Mouse (Mus musculus) liver, embryonic 14.5 days (tissue): ENCODE results near the gene Klf1. TPM values are rescaled to one million over a fixed set of nuclear protein-coding genes. Genes with fewer than 3 reads are reported as not detected.

Experiments
- ATAC-seq: fragments of 200-750 bp; cut with Nextera tagmentation; 2 replicates; pipeline ENCODE4 v1.8.0; 2017; ENCODE audit warnings: moderate number of reproducible peaks, mild to moderate bottlenecking, moderate library complexity; ENCODE audit not compliant: insufficient read depth
- DNase-seq, 3 experiments: peaks; one replicate each; pipeline ENCODE4 v3.0.0-alpha.2; 2012 to 2013; ENCODE audit warnings: low read depth in 3 of 3, low spot score in 3 of 3
- H3K27ac ChIP-seq: fragments of 300-500 bp; sonication (generic); 2 replicates; pipeline ENCODE4 v1.5.1; 2014; ENCODE audit warnings: moderate library complexity, mild to moderate bottlenecking, control low read depth, inconsistent platforms
- H3K27me3 ChIP-seq: fragments of 300-500 bp; sonication (generic); 2 replicates; pipeline ENCODE4 v1.6.1; 2014; ENCODE audit warnings: mild to moderate bottlenecking, low read length, moderate library complexity; ENCODE audit not compliant: control insufficient read depth, insufficient read depth
- H3K36me3 ChIP-seq: fragments of 300-500 bp; sonication (generic); replicated peaks from 2 replicates; pipeline ENCODE4 v1.6.1; 2014; ENCODE audit warnings: low read depth; ENCODE audit not compliant: control insufficient read depth, insufficient read depth
- H3K4me1 ChIP-seq, 2 experiments: fragments of 200-500 bp in 1 of 2; fragments of 300-500 bp in 1 of 2; sonication (generic) in 1 of 2; replicated peaks; 2 replicates each; pipeline ENCODE4 v1.6.1; 2012 to 2014; ENCODE audit warnings: antibody characterized with exemption in 1 of 2, inconsistent platforms in 1 of 2, low read length in 1 of 2; ENCODE audit not compliant: control insufficient read depth in 2 of 2, insufficient read depth in 2 of 2
- H3K4me2 ChIP-seq: fragments of 300-500 bp; sonication (generic); 2 replicates; pipeline ENCODE4 v1.6.1; 2014; ENCODE audit warnings: low read depth, mild to moderate bottlenecking, control low read depth, moderate library complexity
- H3K4me3 ChIP-seq, 2 experiments: fragments of 200-500 bp in 1 of 2; fragments of 300-500 bp in 1 of 2; sonication (generic) in 1 of 2; 2 replicates each; pipeline ENCODE4 v1.5.1; 2012 to 2014; ENCODE audit warnings: low read depth in 2 of 2, low read length in 2 of 2, mild to moderate bottlenecking in 2 of 2, control low read depth in 1 of 2, inconsistent platforms in 1 of 2, moderate library complexity in 1 of 2; ENCODE audit not compliant: insufficient read depth in 1 of 2
- H3K9ac ChIP-seq: fragments of 300-500 bp; sonication (generic); replicated peaks from 2 replicates; pipeline ENCODE4 v1.6.1; 2014; ENCODE audit warnings: mild to moderate bottlenecking, control low read depth, moderate library complexity
- H3K9me3 ChIP-seq: fragments of 300-500 bp; sonication (generic); 2 replicates; pipeline ENCODE4 v1.6.1; 2016; ENCODE audit warnings: low read length, mixed read lengths; ENCODE audit not compliant: control insufficient read depth
- CTCF ChIP-seq: IDR thresholded peaks from 2 replicates; pipeline ENCODE4 v1.5.1; 2016; ENCODE audit warnings: antibody characterized with exemption, low read depth, control low read depth
- EP300 ChIP-seq: IDR thresholded peaks from 2 replicates; pipeline ENCODE4 v1.6.1; 2016; ENCODE audit warnings: antibody characterized with exemption, low read depth
- WGBS: fragments of 180-500 bp; shearing (Covaris S2); extraction: QIAGEN DNeasy Blood & Tissue Kit; methylation state at CpG from one replicate; pipeline ENCODE4 v1.1.7; 2014; ENCODE audit not compliant: insufficient replicate concordance; 5-methylcytosine and 5-hydroxymethylcytosine counted together
- polyA plus RNA-seq, 2 experiments: library from polyadenylated mRNA; depleted of rRNA in 1 of 2; stranded (reverse) in 1 of 2; unstranded in 1 of 2; fragments of >200 nt; fragmentation: Nextera tagmentation in 1 of 2; extraction: Ambion mirVana in 1 of 2; gene quantifications; 2 replicates each; pipeline versions ENCODE4 v1.2.1 to v1.2.3; 2012 to 2014

Gene Klf1
- polyA plus RNA-seq, 2 experiments: 209 to 522 TPM

GRCm38 (mm10) chr8:84872309-84872965 lies 29.3 kb upstream of the Klf1 start:
- Histone ChIP-seq H3K27me3 (no peaks in the 10 kb centered on the region), H3K4me2 (peak overlapping the region; percentile 100), H3K4me3 (peak overlapping the region; percentile 34 to 69), H3K4me1 (peaks cover 19 to 25% of the 10 kb centered on the region in 2 experiments), H3K36me3 (peaks cover 18% of the 10 kb centered on the region), H3K27ac (peak overlapping the region; percentile 81), H3K9me3 (no peaks in the 10 kb centered on the region), H3K9ac (peak overlapping the region; percentile 78)
- WGBS: 3% methylated on average over 52 of the region's 54 CpGs
- DNase-seq: no peak
- peak; percentile 63 for ATAC-seq
- TF ChIP-seq CTCF: no peak
- no peak for TF ChIP-seq EP300

- peak overlapping the region; percentile 100 for H3K4me2 ChIP-seq
- no peaks in the 10 kb centered on the region for H3K27me3 ChIP-seq
- peak overlapping the region; percentile 78; the same call in 1 of the 2 replicates for H3K9ac ChIP-seq
- peak overlapping the region; percentile 34 to 69; a peak in 3 of 4 replicates for H3K4me3 ChIP-seq
- 71% methylated on average over 4 of the region's 4 CpGs for WGBS
- peaks cover 22 to 25% of the 10 kb centered on the region in 2 experiments for H3K4me1 ChIP-seq
- ATAC-seq (no peak), DNase-seq (no peak)
- H3K27ac ChIP-seq: no peak overlapping the region
- peaks cover 13% of the 10 kb centered on the region for H3K36me3 ChIP-seq
- no peaks in the 10 kb centered on the region for H3K9me3 ChIP-seq
- no peak for TF ChIP-seq EP300
- TF ChIP-seq CTCF: no peak
These were observed 28.7 kb upstream of the Klf1 start for GRCm38 (mm10) chr8:84873016-84873415.

- TF ChIP-seq CTCF (0 out of 2 replicates have a peak, but pooled peaks have one; percentile 17), EP300 (no peak)
- 50% methylated on average over 3 of the region's 3 CpGs for WGBS
- Histone ChIP-seq H3K9ac (no peak overlapping the region), H3K9me3 (no peaks in the 10 kb centered on the region), H3K4me1 (peaks cover 24 to 28% of the 10 kb centered on the region in 2 experiments), H3K27ac (peak overlapping the region; percentile 46), H3K4me2 (peak overlapping the region; percentile 100; the same call in 1 of the 2 replicates), H3K27me3 (no peaks in the 10 kb centered on the region), H3K36me3 (peaks cover 2% of the 10 kb centered on the region; the same call in 1 of the 2 replicates), H3K4me3 (no peak overlapping the region)
- ATAC-seq: no peak
- DNase-seq: no peak
These were observed 27.4 kb upstream of the Klf1 start for GRCm38 (mm10) chr8:84874339-84874738.

- DNase-seq (no peak), ATAC-seq (no peak)
- no peak overlapping the region for H3K9ac ChIP-seq
- TF ChIP-seq CTCF (no peak), EP300 (no peak)
- WGBS: 60% methylated on average over 3 of the region's 3 CpGs
- H3K4me3 ChIP-seq: no peak overlapping the region
- H3K27ac ChIP-seq: no peak overlapping the region
- H3K27me3 ChIP-seq: no peaks in the 10 kb centered on the region
- no peaks in the 10 kb centered on the region for H3K9me3 ChIP-seq
- H3K4me1 ChIP-seq: peaks cover 20 to 22% of the 10 kb centered on the region in 2 experiments
- H3K4me2 ChIP-seq: no peak overlapping the region
- no peaks in the 10 kb centered on the region; the same call in 1 of the 2 replicates for H3K36me3 ChIP-seq
These were observed 24.3 kb upstream of the Klf1 start for GRCm38 (mm10) chr8:84877297-84878035.

- ATAC-seq: peak; percentile 60
- H3K4me2 ChIP-seq: no peak overlapping the region
- peak overlapping the region; percentile 31 for H3K9ac ChIP-seq
- H3K9me3 ChIP-seq: no peaks in the 10 kb centered on the region
- TF ChIP-seq EP300 (no peak), CTCF (no peak)
- WGBS: 54% methylated on average over 1 of the region's 1 CpGs
- no peak overlapping the region for H3K4me3 ChIP-seq
- no peaks in the 10 kb centered on the region for H3K27me3 ChIP-seq
- H3K27ac ChIP-seq: no peak overlapping the region
- H3K4me1 ChIP-seq: peaks cover 13 to 14% of the 10 kb centered on the region in 2 experiments
- H3K36me3 ChIP-seq: no peaks in the 10 kb centered on the region; the same call in 1 of the 2 replicates
- no peak for DNase-seq
These were observed 22.8 kb upstream of the Klf1 start for GRCm38 (mm10) chr8:84878915-84879314.
